Mouse (Mus musculus) hindbrain, embryonic 13.5 days (tissue): ENCODE results near the gene Dkc1. TPM values are rescaled to one million over a fixed set of nuclear protein-coding genes. Genes with fewer than 3 reads are reported as not detected.

Source experiments
- ATAC-seq: fragments of 200-750 bp; cut with Nextera tagmentation; 2 replicates; pipeline ENCODE4 v1.8.0; 2017; ENCODE audit warnings: moderate TSS enrichment; ENCODE audit not compliant: low FRiP score
- H3K27ac ChIP-seq: fragments of 300-500 bp; sonication (generic); 2 replicates; pipeline ENCODE4 v1.5.1; 2015; ENCODE audit warnings: inconsistent platforms, mild to moderate bottlenecking, moderate library complexity
- H3K27me3 ChIP-seq: fragments of 300-500 bp; sonication (generic); 2 replicates; pipeline ENCODE4 v1.6.1; 2015; ENCODE audit warnings: mild to moderate bottlenecking, inconsistent platforms
- H3K36me3 ChIP-seq: fragments of 300-500 bp; sonication (generic); 2 replicates; pipeline ENCODE4 v1.6.1; 2015; ENCODE audit warnings: mild to moderate bottlenecking, inconsistent platforms
- H3K4me1 ChIP-seq: fragments of 300-500 bp; sonication (generic); replicated peaks from 2 replicates; pipeline ENCODE4 v1.6.1; 2015; ENCODE audit warnings: inconsistent platforms
- H3K4me2 ChIP-seq: fragments of 300-500 bp; sonication (generic); 2 replicates; pipeline ENCODE4 v1.6.1; 2015; ENCODE audit warnings: inconsistent platforms, mild to moderate bottlenecking, moderate library complexity
- H3K4me3 ChIP-seq: fragments of 300-500 bp; sonication (generic); 2 replicates; pipeline ENCODE4 v1.5.1; 2015; ENCODE audit warnings: mild to moderate bottlenecking, inconsistent platforms
- H3K9ac ChIP-seq: fragments of 300-500 bp; sonication (generic); 2 replicates; pipeline ENCODE4 v1.6.1; 2015; ENCODE audit warnings: mild to moderate bottlenecking, inconsistent platforms
- H3K9me3 ChIP-seq: fragments of 300-500 bp; sonication (generic); 2 replicates; pipeline ENCODE4 v1.6.1; 2016; ENCODE audit warnings: inconsistent platforms
- WGBS: fragments of 180-500 bp; shearing (Covaris S2); methylation state at CpG from one replicate; pipeline ENCODE4 v1.1.7; 2015; 5-methylcytosine and 5-hydroxymethylcytosine counted together
- polyA plus RNA-seq: library from polyadenylated mRNA; unstranded; fragments of >200 nt; fragmentation: Nextera tagmentation; extraction: Ambion mirVana; gene quantifications from 2 replicates; pipeline ENCODE4 v1.2.1, GENCODE M21; 2015

Dkc1 gene
- 62.9 and 76.0 TPM in 2 replicates for polyA plus RNA-seq

DNA sequence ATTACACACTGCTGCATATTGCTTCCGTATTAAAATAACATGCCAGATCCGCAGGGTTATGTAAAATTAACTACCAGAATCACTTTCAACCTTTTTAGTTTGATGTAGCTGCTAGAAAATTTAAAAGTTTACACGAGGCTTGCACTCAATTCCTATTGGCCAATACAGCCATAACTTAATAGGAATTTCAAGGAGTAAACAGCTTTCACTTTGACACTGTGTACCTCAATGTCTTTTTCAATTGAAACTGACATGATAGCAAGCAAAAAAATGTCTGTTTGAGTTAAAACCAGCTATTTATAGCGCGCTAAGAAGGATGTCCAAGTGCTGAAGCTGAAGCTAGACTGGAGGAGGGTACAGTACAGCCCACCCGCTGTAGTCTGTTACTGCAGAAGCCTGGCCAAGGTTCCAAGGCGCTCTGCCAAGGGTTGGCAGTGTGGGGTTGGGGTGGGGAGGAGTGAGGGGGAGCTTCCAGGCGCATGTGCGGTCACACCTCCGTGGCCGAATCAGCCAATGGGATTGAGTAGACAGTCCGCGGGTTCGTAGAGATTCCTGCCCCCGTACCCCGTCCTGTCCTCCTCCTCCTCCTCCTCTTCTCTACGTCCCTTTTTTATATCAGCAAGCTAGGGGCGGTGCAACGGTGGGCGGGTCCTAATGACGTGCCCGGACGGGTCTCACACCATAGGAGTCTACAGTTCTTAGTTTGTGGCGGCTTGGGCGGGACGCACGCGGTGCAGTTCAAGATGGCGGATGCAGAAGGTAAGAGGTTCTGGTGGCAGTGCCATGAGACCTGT, at the start of gene Dkc1:
Gene Dkc1, plus strand, starts transcription at position 486 of the 794 bp plus-strand sequence.
- WGBS = 20% methylated on average over 29 of the region's 29 CpGs
- Histone ChIP-seq H3K9ac (peak within 1 kb of the TSS; percentile 69), H3K4me3 (peak within 1 kb of the TSS; percentile 57), H3K27me3 (no peaks in the 10 kb centered on the region), H3K9me3 (no peaks in the 10 kb centered on the region), H3K4me2 (peak within 1 kb of the TSS; percentile 61), H3K27ac (peak within 1 kb of the TSS; percentile 62), H3K36me3 (0 out of 2 replicates have a peak, but pooled peaks cover 6% of the 10 kb centered on the region), H3K4me1 (peaks cover 9% of the 10 kb centered on the region)
- peak; percentile 100 for ATAC-seq

GRCm38 (mm10) chrX:75045931-75046330, 49.7 kb upstream of the Dkc1 start:
- Histone ChIP-seq H3K4me2 (no peak overlapping the region), H3K36me3 (no peaks in the 10 kb centered on the region), H3K27ac (no peak overlapping the region), H3K27me3 (no peaks in the 10 kb centered on the region), H3K9ac (no peak overlapping the region), H3K4me1 (no peaks in the 10 kb centered on the region), H3K9me3 (no peaks in the 10 kb centered on the region), H3K4me3 (no peak overlapping the region)
- no peak for ATAC-seq
- WGBS = 83% methylated on average over 1 of the region's 1 CpGs

DNA sequence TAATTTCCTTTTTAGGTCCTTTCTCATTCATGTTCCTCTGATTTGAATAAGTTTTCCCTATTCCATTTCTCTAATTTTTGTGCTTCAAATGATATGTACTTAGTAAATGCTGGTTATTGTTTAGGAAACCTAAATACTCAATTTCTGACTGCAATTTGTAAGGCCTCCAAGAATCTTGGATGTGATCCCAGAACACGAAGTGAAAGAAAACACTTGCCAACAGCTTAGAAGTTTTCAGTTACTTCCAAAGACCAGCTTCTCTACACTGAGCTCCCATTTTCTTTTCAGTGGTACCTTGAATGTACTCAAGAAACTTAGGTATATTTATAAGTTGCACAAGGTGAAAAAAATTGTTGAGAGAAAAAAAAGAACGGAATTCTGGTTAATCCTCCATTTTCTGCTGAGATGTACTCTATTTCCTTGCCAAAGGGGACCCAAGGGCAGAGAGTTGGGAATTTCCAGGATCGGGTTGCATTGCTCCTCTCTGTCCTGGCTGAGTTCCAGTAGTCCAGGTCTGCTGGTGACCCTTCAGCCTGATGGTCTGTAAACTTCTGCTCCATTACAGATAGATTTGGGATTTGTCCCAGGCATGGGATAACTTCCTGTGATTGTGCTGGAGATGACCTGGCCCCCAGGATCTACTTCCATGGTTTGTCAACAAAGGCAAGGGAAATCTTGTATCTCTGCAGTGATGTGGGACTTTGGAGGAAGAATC, 48.6 kb upstream of the Dkc1 start:
- WGBS = 67% methylated on average over 3 of the region's 3 CpGs
- ATAC-seq = no peak
- no peaks in the 10 kb centered on the region for H3K4me1 ChIP-seq

GRCm38 (mm10) chrX:75056120-75056775, 39.4 kb upstream of the Dkc1 start:
- ATAC-seq = no peak
- H3K9ac ChIP-seq = no peak overlapping the region
- no peak overlapping the region for H3K27ac ChIP-seq
- no peaks in the 10 kb centered on the region for H3K4me1 ChIP-seq
- H3K9me3 ChIP-seq = no peaks in the 10 kb centered on the region
- no peaks in the 10 kb centered on the region for H3K27me3 ChIP-seq
- no peak overlapping the region for H3K4me3 ChIP-seq
- H3K36me3 ChIP-seq = no peaks in the 10 kb centered on the region
- 88% methylated on average over 2 of the region's 2 CpGs for WGBS
- H3K4me2 ChIP-seq = no peak overlapping the region

More for the DNA sequence above, 48.6 kb upstream of the Dkc1 start:
- H3K27ac ChIP-seq = no peak overlapping the region
- no peak overlapping the region for H3K9ac ChIP-seq
- H3K4me3 ChIP-seq = no peak overlapping the region
- H3K9me3 ChIP-seq = no peaks in the 10 kb centered on the region
- no peaks in the 10 kb centered on the region for H3K36me3 ChIP-seq
- H3K4me2 ChIP-seq = no peak overlapping the region
- H3K27me3 ChIP-seq = no peaks in the 10 kb centered on the region

DNA sequence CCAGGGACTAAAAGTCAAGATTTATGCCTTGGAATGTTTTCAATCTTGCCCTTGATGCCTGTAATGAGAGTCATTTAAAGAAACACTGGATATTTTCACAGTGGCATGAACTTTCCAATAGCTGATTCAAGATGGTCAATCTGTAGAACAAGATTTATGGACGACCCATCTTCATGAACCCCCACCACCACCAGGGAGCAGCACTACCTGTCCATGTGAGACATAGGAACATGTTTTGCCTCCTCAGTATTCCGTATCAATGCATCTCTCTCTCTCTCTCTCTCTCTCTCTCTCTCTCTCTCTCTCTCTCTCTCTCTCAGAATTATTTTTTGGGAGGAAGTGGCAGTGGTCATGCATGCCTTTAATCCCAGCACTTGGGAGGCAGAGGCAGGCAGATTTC, 13.3 kb upstream of the Dkc1 start:
- Histone ChIP-seq H3K36me3 (no peaks in the 10 kb centered on the region), H3K27me3 (no peaks in the 10 kb centered on the region), H3K4me2 (no peak overlapping the region), H3K9ac (no peak overlapping the region), H3K4me3 (no peak overlapping the region), H3K27ac (no peak overlapping the region), H3K4me1 (no peaks in the 10 kb centered on the region), H3K9me3 (no peaks in the 10 kb centered on the region)
- WGBS = 61% methylated on average over 2 of the region's 2 CpGs
- no peak for ATAC-seq

GRCm38 (mm10) chrX:75083982-75084773, 11.5 kb upstream of the Dkc1 start:
- Histone ChIP-seq H3K4me3 (peak overlapping the region; percentile 49), H3K27me3 (no peaks in the 10 kb centered on the region), H3K9me3 (no peaks in the 10 kb centered on the region), H3K9ac (peak overlapping the region; percentile 68), H3K27ac (peak overlapping the region; percentile 23; the same call in 1 of the 2 replicates), H3K4me2 (peak overlapping the region; percentile 58), H3K36me3 (no peaks in the 10 kb centered on the region), H3K4me1 (no peaks in the 10 kb centered on the region)
- WGBS = 23% methylated on average over 18 of the region's 26 CpGs
- ATAC-seq = peak; percentile 89

GRCm38 (mm10) chrX:75084774-75085508, 10.7 kb upstream of the Dkc1 start, which contains the start of gene Gab3:
TSS of gene Gab3 (minus strand) at chrX:75085458.
- no peaks in the 10 kb centered on the region for H3K4me1 ChIP-seq
- ATAC-seq = peak; percentile 94
- H3K27ac ChIP-seq = peak within 1 kb of the TSS; percentile 23; the same call in 1 of the 2 replicates
- H3K27me3 ChIP-seq = no peaks in the 10 kb centered on the region
- H3K9me3 ChIP-seq = no peaks in the 10 kb centered on the region
- no peaks in the 10 kb centered on the region for H3K36me3 ChIP-seq
- peak within 1 kb of the TSS; percentile 68 for H3K9ac ChIP-seq
- H3K4me2 ChIP-seq = peak within 1 kb of the TSS; percentile 58
- H3K4me3 ChIP-seq = peak within 1 kb of the TSS; percentile 49
- 13% methylated on average over 6 of the region's 17 CpGs for WGBS

GRCm38 (mm10) chrX:75085654-75086053, 10.0 kb upstream of the Dkc1 start:
- no peaks in the 10 kb centered on the region for H3K36me3 ChIP-seq
- WGBS = 15% methylated on average over 1 of the region's 1 CpGs

GRCm38 (mm10) chrX:75096163-75096770, 613 bp downstream of the Dkc1 start:
- Histone ChIP-seq H3K36me3 (peaks cover 10% of the 10 kb centered on the region; the same call in 1 of the 2 replicates), H3K9me3 (no peaks in the 10 kb centered on the region), H3K4me3 (peak overlapping the region; percentile 57), H3K4me1 (peaks cover 9% of the 10 kb centered on the region), H3K4me2 (peak overlapping the region; percentile 61), H3K9ac (peak overlapping the region; percentile 69), H3K27me3 (no peaks in the 10 kb centered on the region), H3K27ac (peak overlapping the region; percentile 62)
- WGBS = 23% methylated on average over 23 of the region's 23 CpGs
- ATAC-seq = 0 out of 2 replicates have a peak, but pooled peaks have one; percentile 1

More at GRCm38 (mm10) chrX:75085654-75086053, 10.0 kb upstream of the Dkc1 start:
- Histone ChIP-seq H3K27me3 (no peaks in the 10 kb centered on the region), H3K4me1 (no peaks in the 10 kb centered on the region), H3K27ac (no peak overlapping the region), H3K4me2 (no peak overlapping the region), H3K4me3 (no peak overlapping the region), H3K9me3 (no peaks in the 10 kb centered on the region), H3K9ac (no peak overlapping the region)
- ATAC-seq = no peak

- Histone ChIP-seq H3K27me3 (no peaks in the 10 kb centered on the region), H3K4me1 (peaks cover 9% of the 10 kb centered on the region), H3K27ac (no peak overlapping the region), H3K36me3 (peaks cover 20% of the 10 kb centered on the region; the same call in 1 of the 2 replicates), H3K4me3 (no peak overlapping the region), H3K9me3 (no peaks in the 10 kb centered on the region), H3K4me2 (no peak overlapping the region), H3K9ac (no peak overlapping the region)
- 95% methylated on average over 8 of the region's 8 CpGs for WGBS
- ATAC-seq = no peak
Observed at GRCm38 (mm10) chrX:75098799-75099198, 3.1 kb downstream of the Dkc1 start.

- peaks cover 47% of the 10 kb centered on the region for H3K36me3 ChIP-seq
Observed at GRCm38 (mm10) chrX:75102293-75102692, 6.6 kb downstream of the Dkc1 start.

More at GRCm38 (mm10) chrX:75102293-75102692, 6.6 kb downstream of the Dkc1 start:
- ATAC-seq = no peak
- Histone ChIP-seq H3K4me1 (peaks cover 5% of the 10 kb centered on the region), H3K4me2 (no peak overlapping the region), H3K4me3 (no peak overlapping the region), H3K9ac (no peak overlapping the region), H3K27ac (no peak overlapping the region), H3K27me3 (no peaks in the 10 kb centered on the region), H3K9me3 (no peaks in the 10 kb centered on the region)
- 92% methylated on average over 6 of the region's 6 CpGs for WGBS
